Mouse (Mus musculus): Measurements from ENCODE around the gene Treh. TPM values are rescaled to one million over a fixed set of nuclear protein-coding genes. Genes with fewer than 3 reads are reported as not detected.

The Treh gene
- polyA plus RNA-seq, 1 experiment from 2014 or later: not detected

DNA sequence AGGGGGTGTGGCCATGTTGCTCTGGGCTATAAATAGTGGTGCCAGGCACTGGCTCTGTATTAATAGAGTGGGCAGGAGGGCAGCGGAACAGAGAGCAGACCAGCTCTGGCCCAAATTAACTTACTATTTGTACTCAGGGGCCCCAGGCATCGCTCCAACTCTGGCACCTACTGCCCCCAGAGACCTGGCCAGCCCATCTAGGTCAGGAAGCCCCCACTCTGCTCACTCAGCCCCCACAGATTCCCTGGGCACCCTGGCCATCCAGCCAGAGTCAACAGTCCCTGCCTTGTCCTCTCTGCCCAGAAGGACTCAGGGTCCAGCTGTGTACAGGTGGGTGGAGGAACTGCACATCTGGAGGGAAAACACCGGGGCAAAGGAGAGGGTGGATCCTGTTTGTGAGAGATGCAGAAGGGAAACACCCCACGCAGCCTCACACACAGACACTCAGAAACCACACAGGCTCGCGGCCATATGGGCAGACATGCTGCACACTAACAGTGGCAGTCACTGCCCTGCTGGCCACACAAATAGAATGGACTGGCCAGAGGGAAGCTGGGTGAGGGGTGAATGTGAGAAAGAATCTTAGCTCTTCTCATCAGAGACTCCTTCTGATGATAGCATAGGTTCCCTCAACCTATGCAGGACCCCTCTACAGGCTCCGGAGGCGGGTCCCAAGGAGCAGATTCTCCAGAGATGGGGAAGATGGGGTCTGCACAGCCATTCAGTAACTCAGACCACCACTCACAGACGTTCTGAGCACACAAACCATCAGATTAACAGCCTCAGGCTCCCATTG is 47.5 kb downstream of the Treh start:
- H3K27me3 ChIP-seq (ENCODE audit: low read depth, poor library complexity, severe bottlenecking): no peaks in the 10 kb centered on the region
- no peaks in the 10 kb centered on the region for H3K9me3 ChIP-seq (replicated peaks)
- peak overlapping the region; percentile 93 for H3K27ac ChIP-seq (replicated peaks)
- peaks cover 29% of the 10 kb centered on the region for H3K36me3 ChIP-seq
- DNase-seq (ENCODE audit: low spot score): no peak
- H3K4me3 ChIP-seq: peak overlapping the region; percentile 74
- peaks cover 75% of the 10 kb centered on the region for H3K4me1 ChIP-seq
- 29% methylated on average over 9 of the region's 9 CpGs for WGBS

DNA sequence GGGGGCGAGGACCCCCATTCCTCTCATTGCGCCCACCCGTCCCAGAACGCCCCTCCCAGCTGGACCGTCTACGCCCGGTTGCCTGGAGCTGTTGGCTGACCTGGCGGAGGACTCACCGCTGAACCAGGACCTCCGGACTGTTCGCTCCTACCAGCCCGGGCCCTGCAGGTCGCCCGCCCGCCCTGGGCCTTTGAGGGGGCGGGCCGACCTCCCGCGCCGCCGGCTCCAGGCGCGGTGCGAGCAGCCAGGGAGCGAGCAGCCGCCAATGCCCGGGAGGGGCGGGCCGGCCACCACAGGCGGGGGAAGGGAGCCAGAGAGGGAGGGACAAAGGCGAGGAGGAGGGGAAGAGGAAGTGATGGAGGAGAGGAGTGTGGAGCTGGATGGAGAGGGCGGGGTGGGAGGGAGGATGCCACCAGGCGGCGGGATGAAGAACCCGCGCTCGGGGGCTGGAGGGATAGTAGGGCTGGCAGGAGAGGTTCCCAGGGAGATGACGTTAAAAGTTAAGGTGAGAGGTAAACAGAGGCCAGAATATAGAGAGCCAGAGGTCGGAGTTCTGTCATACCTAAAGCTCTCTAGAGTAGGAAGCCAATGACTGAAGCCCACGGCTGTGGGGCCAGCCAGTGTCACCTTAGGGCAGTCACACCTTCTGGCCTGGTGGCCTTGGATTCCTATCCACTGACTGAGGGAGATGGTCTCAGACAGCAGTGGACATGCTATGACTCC is 48.3 kb downstream of the Treh start:
- H3K27me3 ChIP-seq (ENCODE audit: low read depth, poor library complexity, severe bottlenecking): no peaks in the 10 kb centered on the region
- no peaks in the 10 kb centered on the region for H3K9me3 ChIP-seq (replicated peaks)
- peak overlapping the region; percentile 74 for H3K4me3 ChIP-seq
- peaks cover 21% of the 10 kb centered on the region for H3K36me3 ChIP-seq
- peak; percentile 90 for DNase-seq (ENCODE audit: low spot score)
- 1% methylated on average over 40 of the region's 40 CpGs for WGBS
- H3K27ac ChIP-seq (replicated peaks): peak overlapping the region; percentile 93
- H3K4me1 ChIP-seq: peaks cover 83% of the 10 kb centered on the region

DNA sequence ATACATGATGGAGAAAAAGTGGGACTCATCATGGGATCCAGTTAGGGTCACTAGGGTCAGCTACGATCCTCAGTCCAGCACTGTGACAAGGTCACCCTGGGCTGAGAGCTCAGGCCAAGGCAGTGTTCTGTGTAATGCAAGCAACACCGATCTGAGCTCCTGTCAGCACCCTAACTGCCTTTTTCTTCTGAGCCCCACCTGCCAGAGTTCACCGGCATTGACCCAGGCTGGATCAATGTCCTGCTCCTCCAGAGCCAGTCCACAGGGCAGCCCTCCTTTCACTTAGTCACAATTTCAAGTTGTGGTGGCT is 48.8 kb downstream of the Treh start:
- WGBS: 79% methylated on average over 3 of the region's 3 CpGs
- no peaks in the 10 kb centered on the region for H3K9me3 ChIP-seq (replicated peaks)
- H3K36me3 ChIP-seq: peaks cover 16% of the 10 kb centered on the region
- DNase-seq (ENCODE audit: low spot score): no peak
- no peaks in the 10 kb centered on the region for H3K27me3 ChIP-seq (ENCODE audit: low read depth, poor library complexity, severe bottlenecking)
- peaks cover 88% of the 10 kb centered on the region for H3K4me1 ChIP-seq
- H3K4me3 ChIP-seq: peak overlapping the region; percentile 74
- peak overlapping the region; percentile 93 for H3K27ac ChIP-seq (replicated peaks)

DNA sequence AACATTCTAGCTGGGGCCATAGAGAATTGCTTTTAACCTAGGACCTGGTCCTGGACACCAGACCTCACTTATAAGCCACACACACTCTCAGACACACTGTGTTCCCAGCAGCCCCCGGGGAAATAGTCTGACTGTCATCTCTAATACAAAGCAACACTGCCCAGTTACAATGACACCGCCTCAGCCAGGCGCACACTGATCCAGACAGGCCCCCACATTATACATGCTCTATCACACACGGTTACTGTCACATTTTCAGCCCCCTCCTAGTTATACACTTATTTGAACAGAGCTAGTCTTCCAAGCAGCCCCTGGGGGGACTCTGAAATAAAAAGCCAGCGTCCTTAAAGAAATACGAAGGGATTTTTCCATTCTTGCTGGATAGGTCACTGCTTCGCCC is 49.5 kb downstream of the Treh start:
- Histone ChIP-seq H3K4me3 (no peak overlapping the region), H3K27ac (replicated peaks) (peak overlapping the region; percentile 81; the same call in 1 of the 2 replicates), H3K27me3 (ENCODE audit: low read depth, poor library complexity, severe bottlenecking) (no peaks in the 10 kb centered on the region), H3K36me3 (peaks cover 9% of the 10 kb centered on the region), H3K9me3 (replicated peaks) (no peaks in the 10 kb centered on the region), H3K4me1 (peaks cover 92% of the 10 kb centered on the region)
- no peak for DNase-seq (ENCODE audit: low spot score)
- WGBS: 85% methylated on average over 7 of the region's 7 CpGs

DNA sequence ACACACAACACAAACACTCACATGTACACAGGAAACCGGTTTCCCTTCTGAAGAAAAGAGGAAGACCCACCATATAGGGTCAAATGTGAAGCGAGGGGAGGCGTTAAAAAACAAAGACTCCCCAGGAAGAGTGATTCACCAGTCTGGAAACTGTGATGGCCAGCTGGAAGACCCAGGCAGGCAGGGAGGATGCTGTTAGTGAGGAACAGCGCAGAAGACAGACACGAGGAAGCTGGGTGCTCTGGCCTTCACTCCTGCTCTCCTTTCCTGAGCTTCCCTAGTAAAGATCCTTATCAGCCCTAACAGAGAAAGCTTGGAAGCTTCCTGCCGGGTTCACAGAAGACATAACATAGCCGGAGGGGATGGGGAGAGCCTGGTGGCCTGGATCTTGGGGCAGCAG is 50.0 kb downstream of the Treh start:
- peaks cover 4% of the 10 kb centered on the region for H3K36me3 ChIP-seq

DNA sequence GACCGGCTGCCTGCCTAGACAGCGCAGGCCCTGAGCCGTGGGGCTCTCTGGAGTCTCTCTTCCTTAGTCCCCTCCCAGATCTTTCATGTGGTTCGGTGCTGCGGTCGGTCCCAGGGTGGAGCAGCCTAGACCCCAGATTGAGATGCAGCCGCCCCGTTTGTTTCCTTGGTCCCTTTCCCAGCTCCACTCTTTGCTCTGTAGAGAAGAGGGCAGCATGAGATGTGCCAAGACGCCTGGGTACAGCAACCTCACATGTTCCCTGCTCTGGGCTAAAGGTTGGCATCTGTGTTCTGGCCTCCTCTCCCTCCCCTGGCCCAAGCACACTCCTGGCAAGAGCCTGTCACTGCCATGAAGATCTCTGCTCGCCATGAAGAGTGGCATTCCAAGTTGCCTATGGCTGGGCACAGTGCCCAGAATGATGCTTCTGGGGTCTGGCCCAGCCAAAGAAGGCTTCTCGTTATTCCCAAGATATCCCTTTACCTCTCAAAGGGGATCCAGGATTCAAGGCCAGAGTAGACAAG is 50.5 kb downstream of the Treh start:
- 69% methylated on average over 11 of the region's 11 CpGs for WGBS
- H3K4me3 ChIP-seq: no peak overlapping the region
- H3K4me1 ChIP-seq: peaks cover 94% of the 10 kb centered on the region
- H3K9me3 ChIP-seq (replicated peaks): no peaks in the 10 kb centered on the region
- H3K27ac ChIP-seq (replicated peaks): peak overlapping the region; percentile 81
- H3K27me3 ChIP-seq (ENCODE audit: low read depth, poor library complexity, severe bottlenecking): peaks cover 3% of the 10 kb centered on the region; the same call in 1 of the 2 replicates
- no peaks in the 10 kb centered on the region for H3K36me3 ChIP-seq
- DNase-seq (ENCODE audit: low spot score): no peak

More for the DNA sequence above, 50.0 kb downstream of the Treh start:
- Histone ChIP-seq H3K4me1 (peaks cover 92% of the 10 kb centered on the region), H3K4me3 (no peak overlapping the region), H3K27ac (replicated peaks) (peak overlapping the region; percentile 81), H3K9me3 (replicated peaks) (no peaks in the 10 kb centered on the region), H3K27me3 (ENCODE audit: low read depth, poor library complexity, severe bottlenecking) (peaks cover 1% of the 10 kb centered on the region; the same call in 1 of the 2 replicates)
- DNase-seq (ENCODE audit: low spot score): no peak
- WGBS: 56% methylated on average over 7 of the region's 7 CpGs

DNA sequence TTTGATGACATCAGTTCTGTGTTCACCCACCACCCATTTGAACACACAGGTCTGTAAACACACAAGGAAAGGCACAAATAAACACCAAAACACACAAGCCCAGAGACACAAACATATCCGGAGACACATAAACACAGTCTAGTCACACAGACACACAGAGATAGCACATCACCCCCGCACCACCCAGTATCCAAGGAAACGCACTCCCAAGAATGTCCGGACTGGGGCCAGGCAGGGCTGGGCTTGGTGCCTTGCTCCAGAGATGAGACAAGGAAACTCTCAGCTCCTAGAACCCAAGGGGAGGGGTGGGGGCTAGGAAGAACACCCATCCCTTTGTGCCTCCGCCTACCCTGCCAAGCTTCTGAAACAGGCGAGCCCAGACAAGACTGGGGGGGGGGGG is 51.2 kb downstream of the Treh start:
- Histone ChIP-seq H3K27me3 (ENCODE audit: low read depth, poor library complexity, severe bottlenecking) (peaks cover 3% of the 10 kb centered on the region; the same call in 1 of the 2 replicates), H3K9me3 (replicated peaks) (no peaks in the 10 kb centered on the region), H3K4me1 (peaks cover 97% of the 10 kb centered on the region), H3K4me3 (peak overlapping the region; percentile 16; the same call in 1 of the 2 replicates), H3K36me3 (no peaks in the 10 kb centered on the region), H3K27ac (replicated peaks) (peak overlapping the region; percentile 81)
- peak; percentile 50 for DNase-seq (ENCODE audit: low spot score)
- WGBS: 46% methylated on average over 6 of the region's 6 CpGs

DNA sequence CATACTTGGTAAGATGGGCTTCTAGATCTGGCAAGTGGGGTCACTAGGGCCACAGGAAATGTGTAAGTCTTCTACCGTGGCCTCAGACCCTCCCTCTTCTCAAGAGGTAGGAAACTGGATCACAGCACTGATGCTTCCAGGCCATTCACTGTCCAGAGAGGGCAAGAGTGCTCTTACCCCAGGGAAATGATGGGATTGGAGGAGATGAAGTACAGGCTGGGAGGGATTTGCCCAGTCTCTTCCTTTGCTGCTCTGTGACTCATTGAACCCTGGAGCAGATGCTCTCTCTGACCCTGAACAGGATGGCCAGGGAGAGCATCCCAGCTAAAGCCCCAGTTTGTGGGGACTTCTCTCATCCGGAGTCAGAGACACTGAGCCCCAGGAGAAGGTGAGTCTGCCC is 51.6 kb downstream of the Treh start:
- peaks cover 3% of the 10 kb centered on the region; the same call in 1 of the 2 replicates for H3K27me3 ChIP-seq (ENCODE audit: low read depth, poor library complexity, severe bottlenecking)
- no peak for DNase-seq (ENCODE audit: low spot score)
- 61% methylated on average over 2 of the region's 2 CpGs for WGBS
- no peaks in the 10 kb centered on the region for H3K36me3 ChIP-seq
- H3K27ac ChIP-seq (replicated peaks): peak overlapping the region; percentile 81
- H3K9me3 ChIP-seq (replicated peaks): no peaks in the 10 kb centered on the region
- H3K4me1 ChIP-seq: peaks cover 92% of the 10 kb centered on the region
- peak overlapping the region; percentile 16; the same call in 1 of the 2 replicates for H3K4me3 ChIP-seq

DNA sequence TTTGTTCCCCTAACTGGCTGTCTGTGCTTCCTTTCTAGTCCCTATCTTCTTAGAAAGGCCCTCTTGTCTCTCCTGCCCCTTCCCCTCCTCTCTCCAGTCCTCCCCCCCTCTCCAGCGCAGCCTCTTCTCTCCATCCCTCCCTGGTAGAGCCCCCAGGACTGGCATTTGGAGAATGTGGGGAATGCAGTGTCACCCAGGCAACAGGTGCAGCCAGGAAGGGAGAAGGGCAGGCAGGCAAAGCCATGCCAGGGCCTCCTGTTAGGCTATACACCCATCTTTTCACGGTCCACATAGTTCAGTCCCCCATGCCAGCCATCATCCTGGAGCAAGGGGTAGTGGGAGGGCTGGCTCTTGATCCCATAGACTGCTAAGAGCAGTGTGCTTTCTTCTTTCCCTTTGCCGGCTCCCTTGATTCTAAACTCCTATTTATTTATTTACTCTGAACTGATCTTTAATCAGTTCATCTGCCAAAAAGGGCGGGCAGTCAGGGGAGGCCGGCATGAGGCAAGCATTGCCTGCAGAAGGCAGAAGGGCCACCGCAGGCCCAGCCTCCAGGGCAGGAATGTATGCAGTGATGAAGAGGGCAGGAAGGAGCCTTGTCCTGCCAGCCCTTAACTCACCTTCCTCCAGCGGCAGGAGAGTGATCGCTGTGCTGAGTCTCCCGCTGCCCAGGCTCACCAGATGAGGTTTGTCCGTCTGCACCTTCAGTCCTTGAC is 53.6 kb downstream of the Treh start:
- H3K36me3 ChIP-seq: no peaks in the 10 kb centered on the region
- peak overlapping the region; percentile 81 for H3K27ac ChIP-seq (replicated peaks)
- peaks cover 3% of the 10 kb centered on the region; the same call in 1 of the 2 replicates for H3K27me3 ChIP-seq (ENCODE audit: low read depth, poor library complexity, severe bottlenecking)
- H3K9me3 ChIP-seq (replicated peaks): no peaks in the 10 kb centered on the region
- peak overlapping the region; percentile 14; the same call in 1 of the 2 replicates for H3K4me3 ChIP-seq
- WGBS: 49% methylated on average over 10 of the region's 10 CpGs
- DNase-seq (ENCODE audit: low spot score): no peak
- H3K4me1 ChIP-seq: peaks cover 74% of the 10 kb centered on the region

DNA sequence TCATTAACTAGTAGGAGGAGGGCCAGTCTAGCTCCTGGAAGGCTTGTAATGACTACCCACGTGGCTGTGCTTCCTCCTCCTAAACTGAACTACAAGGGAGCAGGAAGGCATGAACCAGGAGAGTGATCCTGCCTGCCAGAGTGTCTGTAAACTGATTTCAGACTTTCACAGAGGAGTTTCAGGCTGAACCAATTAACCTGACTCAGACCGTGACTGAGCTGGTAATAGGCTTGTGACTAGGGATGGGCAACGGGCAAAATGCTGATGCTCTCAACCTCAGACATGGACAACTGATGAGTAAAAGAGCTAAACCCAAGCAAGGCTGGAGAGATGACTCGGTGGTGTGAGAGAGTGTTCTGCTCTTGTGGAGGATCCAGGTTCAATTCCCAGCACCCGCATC is 54.4 kb downstream of the Treh start:
- Histone ChIP-seq H3K9me3 (replicated peaks) (no peaks in the 10 kb centered on the region), H3K27ac (replicated peaks) (peak overlapping the region; percentile 81), H3K27me3 (ENCODE audit: low read depth, poor library complexity, severe bottlenecking) (peaks cover 11% of the 10 kb centered on the region), H3K36me3 (no peaks in the 10 kb centered on the region), H3K4me3 (no peak overlapping the region), H3K4me1 (peaks cover 66% of the 10 kb centered on the region)
- WGBS: 53% methylated on average over 5 of the region's 5 CpGs
- no peak for DNase-seq (ENCODE audit: low spot score)

DNA sequence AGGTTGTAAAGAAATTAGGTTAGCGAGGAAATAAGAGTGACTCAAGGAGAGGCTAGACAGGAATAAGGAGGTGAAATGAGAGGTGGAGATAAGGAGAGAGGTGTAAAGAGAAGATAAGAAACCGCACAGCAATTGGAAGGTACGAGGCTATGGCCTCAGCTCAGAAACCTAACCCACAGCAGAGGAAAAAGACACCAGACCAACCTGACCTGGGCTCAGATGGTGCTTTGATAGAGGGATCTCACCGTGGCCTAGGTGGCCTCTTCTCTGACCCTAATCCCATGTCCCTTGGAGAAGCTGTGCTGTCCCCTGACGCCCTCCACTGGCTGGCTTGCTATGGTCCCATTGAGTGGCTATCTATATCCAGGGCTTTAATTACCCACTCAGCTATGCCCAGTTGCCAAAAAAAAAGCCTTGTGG is 59.1 kb downstream of the Treh start:
- DNase-seq (ENCODE audit: low spot score): no peak
- no peak overlapping the region for H3K27ac ChIP-seq (replicated peaks)
- 66% methylated on average over 5 of the region's 5 CpGs for WGBS
- H3K36me3 ChIP-seq: no peaks in the 10 kb centered on the region
- H3K4me1 ChIP-seq: peaks cover 51% of the 10 kb centered on the region
- peaks cover 41% of the 10 kb centered on the region for H3K27me3 ChIP-seq (ENCODE audit: low read depth, poor library complexity, severe bottlenecking)
- no peaks in the 10 kb centered on the region for H3K9me3 ChIP-seq (replicated peaks)
- H3K4me3 ChIP-seq: no peak overlapping the region

DNA sequence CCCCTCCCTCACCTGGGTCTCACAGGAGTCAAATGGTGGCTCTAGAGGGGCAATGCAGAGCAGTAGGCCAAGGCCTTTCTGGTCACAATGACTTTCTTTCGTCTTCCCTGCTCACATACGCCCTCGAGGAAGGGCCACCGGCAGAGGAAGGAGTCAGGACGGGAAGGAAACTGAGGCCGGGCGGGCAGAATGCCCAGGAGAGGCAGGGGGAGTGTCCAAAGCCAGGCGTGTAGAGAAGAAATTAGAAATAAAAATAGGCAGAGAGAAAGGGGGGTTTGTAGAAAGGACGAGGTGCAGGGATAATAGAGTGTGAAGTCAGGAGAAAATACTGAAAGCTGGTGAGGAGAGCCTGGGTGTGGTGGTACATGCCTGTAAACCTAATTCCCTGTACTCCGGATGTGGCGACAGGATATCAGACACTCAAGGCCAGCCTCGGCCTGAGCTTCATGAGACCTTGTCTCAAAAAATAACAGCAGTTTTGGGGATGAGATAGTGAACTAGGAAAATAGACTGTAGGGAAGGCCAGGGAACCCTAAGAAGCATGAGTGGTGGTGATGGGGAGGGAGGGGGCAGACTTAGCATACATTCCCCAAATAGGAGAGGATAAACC is 60.0 kb downstream of the Treh start:
- H3K27me3 ChIP-seq (ENCODE audit: low read depth, poor library complexity, severe bottlenecking): peaks cover 40% of the 10 kb centered on the region
- H3K4me1 ChIP-seq: peaks cover 42% of the 10 kb centered on the region
- DNase-seq (ENCODE audit: low spot score): no peak
- peak overlapping the region; percentile 84 for H3K27ac ChIP-seq (replicated peaks)
- H3K36me3 ChIP-seq: no peaks in the 10 kb centered on the region
- 54% methylated on average over 12 of the region's 12 CpGs for WGBS
- H3K9me3 ChIP-seq (replicated peaks): no peaks in the 10 kb centered on the region
- peak overlapping the region; percentile 82 for H3K4me3 ChIP-seq

Data from midbrain, embryonic 10.5 days (tissue).